Mouse (Mus musculus): ENCODE data around the gene Fgd2. TPM values are rescaled to one million over a fixed set of nuclear protein-coding genes. Genes with fewer than 3 reads are reported as not detected.

Gene Fgd2
- polyA plus RNA-seq, 1 experiment from 2014 or later, result 6.7 TPM

- no peaks in the 10 kb centered on the region for H3K27me3 ChIP-seq
- H3K9ac ChIP-seq, result no peak overlapping the region
- H3K4me2 ChIP-seq (replicated peaks), result no peak overlapping the region
- H3K4me3 ChIP-seq, result no peak overlapping the region
- WGBS, result 91% methylated on average over 13 of the region's 13 CpGs
- no peak overlapping the region for H3K27ac ChIP-seq
- ATAC-seq (ENCODE audit: low FRiP score, low read depth), result no peak
- no peaks in the 10 kb centered on the region for H3K36me3 ChIP-seq
- H3K9me3 ChIP-seq, result no peaks in the 10 kb centered on the region
- no peaks in the 10 kb centered on the region for H3K4me1 ChIP-seq
Measured at GRCm38 (mm10) chr17:29408364-29408763, 47.6 kb downstream of the Fgd2 start.

- Histone ChIP-seq H3K36me3 (no peaks in the 10 kb centered on the region), H3K4me1 (no peaks in the 10 kb centered on the region), H3K9ac (no peak overlapping the region), H3K27me3 (no peaks in the 10 kb centered on the region), H3K9me3 (no peaks in the 10 kb centered on the region), H3K4me3 (no peak overlapping the region), H3K27ac (no peak overlapping the region), H3K4me2 (replicated peaks) (no peak overlapping the region)
- WGBS, result 72% methylated on average over 5 of the region's 5 CpGs
- ATAC-seq (ENCODE audit: low FRiP score, low read depth), result no peak
Measured at GRCm38 (mm10) chr17:29409800-29410343, 49.2 kb downstream of the Fgd2 start.

GRCm38 (mm10) chr17:29411821-29412425 lies 51.2 kb downstream of the Fgd2 start:
- Histone ChIP-seq H3K4me1 (peaks cover 15% of the 10 kb centered on the region), H3K9me3 (no peaks in the 10 kb centered on the region), H3K4me3 (no peak overlapping the region), H3K36me3 (no peaks in the 10 kb centered on the region), H3K27me3 (no peaks in the 10 kb centered on the region), H3K9ac (no peak overlapping the region), H3K4me2 (replicated peaks) (no peak overlapping the region), H3K27ac (no peak overlapping the region)
- ATAC-seq (ENCODE audit: low FRiP score, low read depth), result no peak
- 43% methylated on average over 8 of the region's 8 CpGs for WGBS

- H3K4me1 ChIP-seq, result peaks cover 21% of the 10 kb centered on the region
- no peak overlapping the region for H3K9ac ChIP-seq
- H3K36me3 ChIP-seq, result no peaks in the 10 kb centered on the region
- H3K27ac ChIP-seq, result no peak overlapping the region
- H3K9me3 ChIP-seq, result no peaks in the 10 kb centered on the region
- 84% methylated on average over 2 of the region's 2 CpGs for WGBS
- H3K27me3 ChIP-seq, result no peaks in the 10 kb centered on the region
- no peak for ATAC-seq (ENCODE audit: low FRiP score, low read depth)
- H3K4me3 ChIP-seq, result no peak overlapping the region
- H3K4me2 ChIP-seq (replicated peaks), result no peak overlapping the region
Measured at GRCm38 (mm10) chr17:29414566-29414965, 53.9 kb downstream of the Fgd2 start.

GRCm38 (mm10) chr17:29415761-29416662 lies 55.3 kb downstream of the Fgd2 start:
- H3K4me2 ChIP-seq (replicated peaks), result peak overlapping the region; percentile 65
- peak; percentile 93 for ATAC-seq (ENCODE audit: low FRiP score, low read depth)
- no peaks in the 10 kb centered on the region for H3K36me3 ChIP-seq
- peak overlapping the region; percentile 85 for H3K27ac ChIP-seq
- peak overlapping the region; percentile 57; the same call in 1 of the 2 replicates for H3K9ac ChIP-seq
- 4% methylated on average over 30 of the region's 31 CpGs for WGBS
- peak overlapping the region; percentile 34 for H3K4me3 ChIP-seq
- no peaks in the 10 kb centered on the region for H3K27me3 ChIP-seq
- no peaks in the 10 kb centered on the region for H3K9me3 ChIP-seq
- peaks cover 21% of the 10 kb centered on the region for H3K4me1 ChIP-seq

GRCm38 (mm10) chr17:29416757-29417156 lies 56.0 kb downstream of the Fgd2 start:
- Histone ChIP-seq H3K36me3 (no peaks in the 10 kb centered on the region), H3K4me3 (peak overlapping the region; percentile 34; the same call in 1 of the 2 replicates), H3K9me3 (no peaks in the 10 kb centered on the region), H3K4me1 (peaks cover 21% of the 10 kb centered on the region), H3K27ac (peak overlapping the region; percentile 85), H3K9ac (no peak overlapping the region), H3K4me2 (replicated peaks) (peak overlapping the region; percentile 65), H3K27me3 (no peaks in the 10 kb centered on the region)
- ATAC-seq (ENCODE audit: low FRiP score, low read depth), result peak; percentile 4; the same call in 1 of the 2 replicates
- 36% methylated on average over 5 of the region's 5 CpGs for WGBS

- ATAC-seq (ENCODE audit: low FRiP score, low read depth), result no peak
- no peak overlapping the region for H3K9ac ChIP-seq
- no peak overlapping the region for H3K4me3 ChIP-seq
- H3K9me3 ChIP-seq, result 0 out of 2 replicates have a peak, but pooled peaks cover 4% of the 10 kb centered on the region
- H3K36me3 ChIP-seq, result no peaks in the 10 kb centered on the region
- no peak overlapping the region for H3K4me2 ChIP-seq (replicated peaks)
- 81% methylated on average over 3 of the region's 3 CpGs for WGBS
- no peaks in the 10 kb centered on the region for H3K27me3 ChIP-seq
- H3K27ac ChIP-seq, result no peak overlapping the region
- peaks cover 21% of the 10 kb centered on the region for H3K4me1 ChIP-seq
Measured at GRCm38 (mm10) chr17:29418758-29419380, 58.2 kb downstream of the Fgd2 start.

- no peak overlapping the region for H3K9ac ChIP-seq
- H3K4me1 ChIP-seq, result peaks cover 21% of the 10 kb centered on the region
- H3K27me3 ChIP-seq, result no peaks in the 10 kb centered on the region
- H3K27ac ChIP-seq, result no peak overlapping the region
- no peak overlapping the region for H3K4me2 ChIP-seq (replicated peaks)
- no peak overlapping the region for H3K4me3 ChIP-seq
- ATAC-seq (ENCODE audit: low FRiP score, low read depth), result no peak
- 80% methylated on average over 12 of the region's 12 CpGs for WGBS
- 0 out of 2 replicates have a peak, but pooled peaks cover 4% of the 10 kb centered on the region for H3K9me3 ChIP-seq
- H3K36me3 ChIP-seq, result no peaks in the 10 kb centered on the region
Measured at GRCm38 (mm10) chr17:29419976-29420739, 59.4 kb downstream of the Fgd2 start.

- Histone ChIP-seq H3K27me3 (no peaks in the 10 kb centered on the region), H3K4me1 (peaks cover 12% of the 10 kb centered on the region), H3K36me3 (no peaks in the 10 kb centered on the region), H3K4me3 (no peak overlapping the region), H3K4me2 (replicated peaks) (no peak overlapping the region), H3K27ac (no peak overlapping the region), H3K9ac (no peak overlapping the region), H3K9me3 (0 out of 2 replicates have a peak, but pooled peaks cover 4% of the 10 kb centered on the region)
- WGBS, result 80% methylated on average over 3 of the region's 3 CpGs
- no peak for ATAC-seq (ENCODE audit: low FRiP score, low read depth)
Measured at GRCm38 (mm10) chr17:29421319-29421718, 60.6 kb downstream of the Fgd2 start.

- no peaks in the 10 kb centered on the region for H3K27me3 ChIP-seq
- 0 out of 2 replicates have a peak, but pooled peaks cover 4% of the 10 kb centered on the region for H3K9me3 ChIP-seq
- H3K4me3 ChIP-seq, result no peak overlapping the region
- no peak overlapping the region for H3K9ac ChIP-seq
- WGBS, result 92% methylated on average over 6 of the region's 6 CpGs
- no peaks in the 10 kb centered on the region for H3K36me3 ChIP-seq
- ATAC-seq (ENCODE audit: low FRiP score, low read depth), result no peak
- peaks cover 4% of the 10 kb centered on the region; the same call in 1 of the 2 replicates for H3K4me1 ChIP-seq
- no peak overlapping the region for H3K27ac ChIP-seq
- H3K4me2 ChIP-seq (replicated peaks), result no peak overlapping the region
Measured at GRCm38 (mm10) chr17:29422337-29422736, 61.6 kb downstream of the Fgd2 start.

- 75% methylated on average over 8 of the region's 8 CpGs for WGBS
- Histone ChIP-seq H3K9ac (no peak overlapping the region), H3K36me3 (no peaks in the 10 kb centered on the region), H3K9me3 (0 out of 2 replicates have a peak, but pooled peaks cover 4% of the 10 kb centered on the region), H3K27ac (no peak overlapping the region), H3K4me3 (no peak overlapping the region), H3K27me3 (no peaks in the 10 kb centered on the region), H3K4me2 (replicated peaks) (no peak overlapping the region), H3K4me1 (peaks cover 9% of the 10 kb centered on the region)
- ATAC-seq (ENCODE audit: low FRiP score, low read depth), result no peak
Measured at GRCm38 (mm10) chr17:29422912-29423504, 62.3 kb downstream of the Fgd2 start.

Data from limb, embryonic 13.5 days (tissue).